In the genomic region with DNA sequence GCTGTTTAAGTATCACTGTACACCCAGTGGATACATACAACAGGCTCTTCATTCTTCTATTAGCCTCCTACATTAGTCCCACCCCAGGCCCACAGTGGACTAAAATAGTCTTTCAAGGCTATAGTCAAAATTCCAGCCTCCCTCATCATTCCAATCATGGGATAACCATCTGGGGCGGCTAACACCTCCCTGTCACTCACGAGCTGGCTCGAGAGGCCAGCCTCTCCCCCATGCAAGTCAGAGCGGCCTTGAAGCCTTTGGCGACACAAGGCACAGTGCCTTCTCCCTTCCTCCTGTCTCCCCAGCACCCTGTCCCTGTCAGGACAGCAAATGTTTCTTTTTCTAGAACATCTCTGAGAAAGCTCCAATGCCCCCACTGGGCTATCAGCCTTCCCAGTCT, we compare ENCODE assay signal across 18 mouse cellular contexts.
DNase-seq lines count a peak whose midpoint lies in the region; ATAC-seq lines count a peak whose summit lies in the region.
"Had no signal": no experiment of that assay in that cellular context is flagged by ENCODE, and none has a peak within 500 bp of the region (broad histone marks: within the 10 kb centered on the region; RNA-seq: fewer than 3 reads in every experiment).

No protein-coding gene starts in this region.

- H3K27ac ChIP-seq in heart, embryonic 12.5 days (ENCODE audit: poor library complexity, severe bottlenecking) = no peak overlapping the region
- H3K27ac ChIP-seq: embryonic facial prominence, embryonic 15.5 days; forebrain, embryonic 10.5 days; hindbrain, embryonic 14.5 days; intestine, embryonic 15.5 days had no signal

- peaks cover 24% of the 10 kb centered on the region for H3K4me1 ChIP-seq in heart, embryonic 12.5 days (replicated peaks)
- H3K4me1 ChIP-seq: embryonic facial prominence, embryonic 15.5 days; intestine, embryonic 15.5 days had no signal

- no peak for DNase-seq in heart, adult 8-10 months (ENCODE audit: low spot score)
- DNase-seq in 3134 (ENCODE audit: extremely low read depth, insufficient read length, low spot score) = peak; percentile 28
- DNase-seq in 3T3-L1 (ENCODE audit: low read depth, low spot score) = peak; percentile 63
- peak; percentile 86 for DNase-seq in testis, postnatal 14 days (ENCODE audit: low spot score)
- no peak for DNase-seq in frontal cortex, postnatal 36 days (ENCODE audit: low spot score in 2 of 2)
- DNase-seq: cerebellum, adult 11 months; cerebellum, adult 8-10 months; cerebellum, postnatal 14 days; embryo, embryonic 11 days; gastrocnemius, postnatal 10 days; kidney, adult 2 months had no signal

- 48% methylated on average over 5 of the region's 5 CpGs for WGBS in heart, embryonic 12.5 days

- ATAC-seq in heart, embryonic 12.5 days (ENCODE audit: insufficient number of reproducible peaks, low FRiP score) = no peak
- ATAC-seq: forebrain, embryonic 14.5 days; intestine, embryonic 15.5 days had no signal

- 0 out of 2 replicates have a peak overlapping the region, but pooled peaks have one; percentile 14 for H3K4me2 ChIP-seq in heart, embryonic 12.5 days
- H3K4me2 ChIP-seq: embryonic facial prominence, embryonic 15.5 days; hindbrain, embryonic 14.5 days; intestine, embryonic 15.5 days had no signal

- no peaks in the 10 kb centered on the region for H3K36me3 ChIP-seq in heart, embryonic 12.5 days
- H3K36me3 ChIP-seq: embryonic facial prominence, embryonic 15.5 days; forebrain, embryonic 10.5 days; intestine, embryonic 15.5 days had no signal

- H3K9me3 ChIP-seq in heart, embryonic 12.5 days (replicated peaks) = no peaks in the 10 kb centered on the region
- H3K9me3 ChIP-seq: embryonic facial prominence, embryonic 15.5 days; forebrain, embryonic 10.5 days; intestine, embryonic 15.5 days had no signal

- peaks cover 18% of the 10 kb centered on the region; the same call in 1 of the 2 replicates for H3K27me3 ChIP-seq in heart, embryonic 12.5 days (replicated peaks)
- H3K27me3 ChIP-seq: embryonic facial prominence, embryonic 15.5 days; intestine, embryonic 15.5 days had no signal

- H3K9ac ChIP-seq in heart, embryonic 12.5 days = no peak overlapping the region
- H3K9ac ChIP-seq: embryonic facial prominence, embryonic 15.5 days; hindbrain, embryonic 14.5 days; intestine, embryonic 15.5 days had no signal

- H3K4me3 ChIP-seq in heart, embryonic 12.5 days = no peak overlapping the region
- H3K4me3 ChIP-seq: embryonic facial prominence, embryonic 15.5 days; erythroblast, embryonic 14.5 days; forebrain, embryonic 10.5 days; intestine, embryonic 15.5 days had no signal

Comparison
In these comparisons a context has a peak if more than half of its experiments do, and no peak if none do; other contexts are left out.
1. DNase-seq: peak in 3134 (single experiment), 3T3-L1 (single experiment) and testis, postnatal 14 days (single experiment); none in heart, adult 8-10 months (single experiment) and frontal cortex, postnatal 36 days (0 of 2).